Mouse (Mus musculus): Measurements from ENCODE around the gene Clstn2. TPM values are rescaled to one million over a fixed set of nuclear protein-coding genes. Genes with fewer than 3 reads are reported as not detected.

The Clstn2 gene
- not detected for polyA plus RNA-seq (2017; shearing (Covaris generic))

DNA sequence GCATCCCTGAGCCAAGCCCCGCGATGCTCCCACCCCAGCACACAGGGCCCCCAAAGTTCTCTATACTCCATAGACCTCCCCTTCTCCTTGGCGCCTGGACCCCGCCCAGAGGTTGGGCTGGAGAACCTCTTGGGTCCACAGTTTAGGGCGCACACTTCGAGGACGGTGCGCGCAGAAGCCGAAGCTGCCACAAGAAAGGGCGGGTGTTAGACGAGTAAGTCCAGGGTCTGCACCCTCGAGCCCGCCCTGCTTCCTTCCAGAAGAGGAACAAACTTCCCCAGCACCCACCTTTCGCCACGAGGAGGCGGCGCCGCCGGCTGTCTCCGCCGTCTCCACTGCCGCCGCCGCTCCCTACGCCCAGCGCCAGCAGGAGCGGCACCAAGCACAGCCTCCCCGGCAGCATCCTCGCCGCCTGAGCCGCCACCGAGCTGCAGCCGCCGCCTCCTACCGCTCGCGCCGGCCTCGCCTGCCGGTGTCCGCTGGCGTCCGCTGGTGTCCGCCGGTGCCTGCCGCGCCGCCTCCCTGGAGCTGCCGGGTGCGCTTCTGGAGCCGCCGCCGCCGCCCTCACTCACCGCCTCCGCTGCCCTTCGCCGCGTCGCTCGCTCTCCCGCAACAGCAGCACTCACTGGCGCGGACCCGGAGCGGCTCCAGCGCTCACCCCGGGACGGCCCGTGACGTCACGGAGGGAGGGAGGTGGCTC is at the start of gene Clstn2:
Clstn2 (minus strand) TSS at position 609 of the 700 bp plus-strand sequence.
- no peak for ATAC-seq

DNA sequence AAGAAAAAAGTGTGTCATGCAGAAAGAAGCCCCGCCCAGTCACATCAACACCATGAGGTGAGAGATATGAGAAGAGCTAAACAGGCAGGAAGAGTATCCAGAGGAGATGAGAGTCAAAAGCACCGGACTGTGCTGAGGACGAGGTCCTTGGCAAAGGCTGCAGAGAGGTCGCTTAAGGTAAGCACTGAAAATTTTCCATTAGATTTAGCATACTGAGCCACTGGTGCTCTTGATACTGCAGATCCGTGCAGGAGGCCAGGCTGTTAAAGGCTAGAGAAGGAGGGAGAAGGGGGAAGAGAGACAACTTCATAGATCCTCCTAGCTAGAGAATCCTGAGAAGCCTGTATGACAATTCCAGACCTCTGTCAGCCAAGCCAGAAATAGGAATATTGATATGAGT is 34.8 kb upstream of the Clstn2 start:
- no peak for ATAC-seq

GRCm38 (mm10) chr9:98061646-98062045 is 28.7 kb upstream of the Clstn2 start:
- ATAC-seq, result no peak

DNA sequence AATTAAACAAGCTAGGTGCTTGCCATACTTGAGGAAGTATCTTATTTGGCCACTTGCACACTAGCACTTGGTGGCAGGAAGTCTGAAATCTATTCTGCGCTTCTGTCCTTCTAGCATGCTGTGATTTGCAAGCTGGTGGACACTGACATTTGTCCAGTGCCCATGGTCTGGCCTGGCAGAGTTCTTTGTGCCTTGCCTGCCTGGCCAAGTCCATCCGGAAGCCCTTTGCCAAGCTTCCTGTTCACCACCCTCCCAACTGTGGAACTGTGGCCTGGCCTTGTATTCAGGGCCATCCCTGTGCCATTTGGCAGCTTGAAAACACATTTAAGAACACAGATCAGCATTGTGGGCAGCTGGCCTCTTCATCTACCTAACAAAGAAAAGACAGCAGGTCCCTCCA is 24.3 kb upstream of the Clstn2 start:
- no peak for ATAC-seq

DNA sequence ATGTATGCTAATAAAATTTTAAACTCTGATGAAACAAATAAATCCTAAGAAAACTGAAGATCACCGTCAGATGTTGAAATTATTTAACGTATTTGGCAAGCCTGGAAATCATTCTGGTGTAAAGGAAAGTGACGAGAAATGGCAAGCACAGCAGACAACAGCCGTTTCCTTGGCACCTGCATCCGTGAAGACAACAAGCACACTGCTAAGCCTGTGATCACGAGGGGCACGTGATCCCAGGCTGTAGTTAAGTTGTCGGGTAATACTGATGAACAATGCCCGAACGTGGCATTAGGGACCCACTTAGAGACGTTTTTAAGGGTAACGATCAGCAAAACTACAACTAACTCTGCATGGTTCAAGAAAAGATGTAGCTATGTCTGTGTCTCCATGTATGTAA is 18.4 kb upstream of the Clstn2 start:
- no peak for ATAC-seq

- ATAC-seq, result no peak
Measured at GRCm38 (mm10) chr9:98033273-98033855, 383 bp upstream of the Clstn2 start.

DNA sequence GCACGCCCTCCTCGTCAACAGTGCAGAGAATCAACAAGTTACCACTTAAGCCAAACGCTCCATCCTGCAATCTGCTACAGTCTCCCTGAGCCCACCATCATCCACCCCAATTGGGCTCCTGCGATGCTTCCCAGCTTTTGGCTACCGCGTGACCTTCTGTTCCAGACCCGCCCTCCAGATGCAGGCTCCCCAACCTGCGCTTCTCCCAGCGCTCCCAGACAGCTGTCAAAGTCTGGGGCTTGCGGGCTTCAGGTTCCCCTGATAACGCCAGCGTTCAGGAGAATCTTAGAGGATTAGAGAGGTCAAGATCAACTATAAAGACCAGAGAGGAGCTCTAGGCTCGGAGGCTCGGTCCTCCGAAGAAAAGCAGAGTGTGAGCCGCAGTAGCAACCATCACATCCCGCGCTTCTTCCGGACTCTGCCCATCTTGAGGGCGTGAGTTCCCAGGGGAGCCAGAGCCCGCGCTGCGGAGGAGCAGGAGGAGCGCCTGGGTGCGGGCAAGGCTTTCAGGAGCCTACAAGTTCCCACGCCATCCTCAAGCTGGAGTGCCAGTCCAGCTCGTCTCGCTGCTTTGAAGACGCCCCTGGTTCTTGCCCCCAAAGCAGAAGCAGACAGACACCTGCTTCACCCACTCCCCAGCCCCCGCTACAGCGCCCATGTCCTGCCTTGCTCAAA is 946 bp downstream of the Clstn2 start:
- no peak for ATAC-seq

DNA sequence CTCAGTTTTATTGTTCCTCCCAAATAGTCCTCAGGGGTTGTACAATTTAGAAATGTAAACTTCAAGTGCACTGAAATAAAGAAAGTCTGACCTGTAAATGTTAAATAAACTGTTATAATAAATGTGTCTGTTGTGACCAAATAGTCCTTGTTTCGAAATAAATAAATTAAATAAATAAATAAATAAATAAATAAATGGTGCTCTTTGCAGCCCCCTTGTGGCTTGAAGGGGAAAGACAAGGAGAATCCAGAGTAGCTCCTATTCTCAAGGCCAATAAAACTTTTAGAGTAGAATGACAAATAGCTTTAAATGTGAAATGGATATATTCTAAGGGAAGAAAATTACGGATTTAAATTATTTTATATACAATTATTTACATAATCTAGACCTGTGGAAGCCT is 2.3 kb downstream of the Clstn2 start:
- no peak for ATAC-seq

- no peak for ATAC-seq
Measured at GRCm38 (mm10) chr9:98025548-98025947, 7.4 kb downstream of the Clstn2 start.

GRCm38 (mm10) chr9:98023069-98023468 is 9.9 kb downstream of the Clstn2 start:
- ATAC-seq, result no peak

DNA sequence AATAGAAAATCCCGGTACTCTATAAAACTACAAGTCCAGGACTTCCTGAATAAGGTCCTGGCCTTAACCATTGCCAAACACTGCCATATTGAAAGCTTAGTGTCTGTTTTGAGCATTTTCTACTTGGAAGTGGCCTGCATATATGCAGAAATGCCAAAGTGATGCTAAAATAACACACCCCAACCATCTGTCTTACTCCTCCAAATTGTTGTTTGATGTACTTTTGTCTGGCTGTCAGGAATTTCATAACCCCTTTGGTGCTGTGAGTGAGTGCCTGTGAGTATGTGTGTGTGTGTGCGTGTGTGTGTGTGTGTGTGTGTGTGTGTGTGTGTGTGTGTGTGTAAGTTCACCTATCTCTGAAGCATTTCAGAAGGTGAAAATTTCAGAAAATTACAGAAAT is 13.1 kb downstream of the Clstn2 start:
- no peak for ATAC-seq

- ATAC-seq, result no peak
Measured at GRCm38 (mm10) chr9:98018687-98019086, 14.3 kb downstream of the Clstn2 start.

GRCm38 (mm10) chr9:98016576-98016975 is 16.4 kb downstream of the Clstn2 start:
- no peak for ATAC-seq

DNA sequence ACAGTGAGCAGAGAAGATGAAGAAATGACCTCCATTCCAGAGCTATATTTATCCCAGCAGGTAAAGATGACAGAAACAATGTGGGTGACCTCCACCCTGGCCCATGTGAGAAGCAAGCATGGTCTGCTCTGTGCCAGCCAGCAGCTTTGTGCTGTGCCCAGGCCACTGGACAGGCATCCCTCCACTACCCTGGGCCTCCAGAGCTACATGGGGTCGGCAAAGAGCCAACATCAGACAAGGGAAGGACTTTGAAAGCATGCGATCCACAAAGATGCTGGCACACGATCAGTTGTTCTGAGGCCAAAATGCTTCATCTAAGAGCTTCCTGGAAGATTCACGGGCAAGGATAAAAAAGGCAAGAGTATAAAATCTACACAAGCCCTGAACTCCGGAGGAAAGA is 36.6 kb downstream of the Clstn2 start:
- no peak for ATAC-seq

DNA sequence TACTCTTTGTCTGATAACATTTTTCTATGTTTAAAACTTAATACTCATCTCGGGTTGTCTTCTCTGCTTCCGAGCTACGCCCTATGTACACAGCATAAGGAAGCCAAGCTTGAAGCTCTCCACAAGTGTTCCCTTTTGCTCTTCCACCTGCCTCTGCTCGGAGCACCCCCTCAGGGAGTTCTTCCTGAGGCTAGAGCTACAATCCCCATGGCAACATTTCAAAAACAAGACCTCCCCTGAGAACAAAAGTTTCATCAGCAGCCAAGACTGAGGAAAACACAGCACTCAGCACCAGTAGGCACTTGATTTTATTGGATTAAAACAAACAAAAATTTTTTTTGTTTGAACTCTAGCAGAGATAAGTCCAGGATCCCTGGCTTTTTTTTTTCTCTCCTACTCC is 37.3 kb downstream of the Clstn2 start:
- no peak for ATAC-seq

DNA sequence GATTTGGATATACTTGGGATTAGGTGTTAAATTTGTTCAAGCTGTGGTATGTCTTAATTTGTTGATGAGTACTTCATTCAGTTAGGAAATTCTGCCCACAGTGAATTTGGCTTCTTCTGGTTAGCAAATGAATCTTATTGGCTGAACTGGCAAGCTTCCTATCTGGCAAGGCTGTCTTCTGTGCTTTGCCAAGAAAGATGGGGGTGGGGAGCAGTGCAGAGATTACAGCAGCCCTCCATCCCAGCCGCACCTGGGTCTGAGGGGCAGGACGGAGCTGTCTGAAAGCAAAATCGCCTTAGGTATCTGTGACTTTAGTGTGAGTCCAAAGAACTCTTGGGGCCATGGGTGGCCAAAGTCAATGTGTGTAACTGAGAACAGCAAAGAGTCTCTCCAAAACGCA is 40.9 kb downstream of the Clstn2 start:
- no peak for ATAC-seq

GRCm38 (mm10) chr9:97977339-97977738 is 55.6 kb downstream of the Clstn2 start:
- ATAC-seq, result no peak

DNA sequence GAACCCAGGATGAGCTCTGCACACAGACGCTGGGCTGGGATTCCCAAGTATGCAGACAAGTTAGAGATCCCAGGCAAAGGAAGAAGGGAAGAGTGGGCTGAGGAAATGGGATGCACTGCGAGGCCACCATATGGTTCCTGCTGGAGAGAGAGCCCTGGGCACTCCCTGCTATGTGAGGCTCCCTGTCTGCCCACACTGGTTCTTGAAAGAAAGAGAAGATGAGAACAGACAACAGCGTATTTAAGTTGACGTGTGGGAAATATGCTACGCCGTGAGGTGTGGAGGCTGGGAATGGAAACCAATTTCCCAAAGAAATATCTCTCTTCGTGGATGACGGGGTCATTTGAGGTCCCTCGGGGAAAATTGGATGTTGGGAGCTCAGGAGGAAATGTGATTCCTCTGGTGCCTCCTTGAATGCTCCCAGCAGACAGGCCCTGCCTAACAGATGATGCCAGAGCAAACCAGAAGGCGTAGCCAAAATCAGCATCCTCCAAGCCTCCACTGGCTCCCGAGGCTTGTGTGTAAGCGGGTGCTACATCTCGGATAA is 58.1 kb downstream of the Clstn2 start:
- ATAC-seq, result no peak

DNA sequence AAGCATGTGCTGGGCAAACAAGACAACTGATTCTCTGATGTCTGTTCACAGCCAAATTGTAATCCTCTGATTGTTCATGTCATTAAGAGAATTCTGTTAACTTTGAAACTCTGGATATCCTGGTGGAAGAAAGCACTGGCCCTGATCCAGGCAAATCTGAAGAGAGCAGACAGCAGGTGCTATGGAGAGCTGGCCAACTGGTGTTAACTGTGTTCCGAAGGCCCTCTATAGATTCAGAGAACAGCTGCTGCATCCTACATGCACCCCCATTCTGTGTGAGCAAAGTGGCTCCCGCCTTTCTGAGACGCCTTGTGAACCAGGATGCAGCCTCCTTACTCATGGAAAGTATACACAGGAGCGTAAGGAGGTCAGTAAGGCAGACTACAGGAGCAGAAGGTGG is 66.3 kb downstream of the Clstn2 start:
- no peak for ATAC-seq

- ATAC-seq, result no peak
Measured at GRCm38 (mm10) chr9:97957508-97957907, 75.5 kb downstream of the Clstn2 start.

GRCm38 (mm10) chr9:97956407-97957106 is 76.4 kb downstream of the Clstn2 start:
- ATAC-seq, result no peak

- no peak for ATAC-seq
Measured at GRCm38 (mm10) chr9:97953746-97954359, 79.1 kb downstream of the Clstn2 start.
